Mouse (Mus musculus) kidney, postnatal 10 days (tissue): ENCODE measurements around the gene Cuzd1.

Experiments used
- DNase-seq: peaks from one replicate; pipeline ENCODE4 v3.0.0; 2021; ENCODE audit warnings: mixed read lengths

The Cuzd1 gene

GRCm38 (mm10) chr7:131322192-131322591 lies at the start of gene Cuzd1:
TSS of gene Cuzd1 (minus strand) at chr7:131322292.
- no peak for DNase-seq

GRCm38 (mm10) chr7:131371470-131371860 lies 49.4 kb upstream of the Cuzd1 start:
- no peak for DNase-seq

GRCm38 (mm10) chr7:131370648-131371469 lies 48.8 kb upstream of the Cuzd1 start, which contains the start of gene Pstk:
TSS of gene Pstk (plus strand) at chr7:131371141.
- peak; percentile 92 for DNase-seq

- DNase-seq: no peak
These were observed 42.0 kb upstream of the Cuzd1 start for GRCm38 (mm10) chr7:131364131-131364530.

- DNase-seq: peak; percentile 96
These were observed 40.7 kb upstream of the Cuzd1 start, which contains the start of gene 2310057M21Rik for GRCm38 (mm10) chr7:131362615-131363300. TSS of gene 2310057M21Rik (minus strand) at chr7:131362759.

GRCm38 (mm10) chr7:131362269-131362614 lies 40.1 kb upstream of the Cuzd1 start:
- DNase-seq: no peak

- no peak for DNase-seq
These were observed 34.0 kb upstream of the Cuzd1 start for GRCm38 (mm10) chr7:131356105-131356504.

- no peak for DNase-seq
These were observed 23.9 kb upstream of the Cuzd1 start for GRCm38 (mm10) chr7:131345856-131346541.

- no peak for DNase-seq
These were observed 15.5 kb upstream of the Cuzd1 start for GRCm38 (mm10) chr7:131337502-131338068.

GRCm38 (mm10) chr7:131333564-131333963 lies 11.5 kb upstream of the Cuzd1 start, which contains the start of gene Fam24a:
TSS of gene Fam24a (plus strand) at chr7:131333864.
- DNase-seq: no peak

GRCm38 (mm10) chr7:131331688-131332087 lies 9.6 kb upstream of the Cuzd1 start:
- DNase-seq: no peak

- DNase-seq: no peak
These were observed 7.3 kb upstream of the Cuzd1 start, which contains the start of gene Fam24b for GRCm38 (mm10) chr7:131329416-131329815. TSS of gene Fam24b (minus strand) at chr7:131329516.

GRCm38 (mm10) chr7:131327054-131327453 lies 5.0 kb upstream of the Cuzd1 start:
- no peak for DNase-seq

- no peak for DNase-seq
These were observed 3.8 kb downstream of the Cuzd1 start for GRCm38 (mm10) chr7:131318340-131318739.

- DNase-seq: no peak
These were observed 4.5 kb downstream of the Cuzd1 start for GRCm38 (mm10) chr7:131317587-131317986.

GRCm38 (mm10) chr7:131314493-131314892 lies 7.6 kb downstream of the Cuzd1 start:
- no peak for DNase-seq

GRCm38 (mm10) chr7:131306733-131307132 lies 15.4 kb downstream of the Cuzd1 start:
- DNase-seq: no peak

GRCm38 (mm10) chr7:131303340-131303739 lies 18.8 kb downstream of the Cuzd1 start:
- DNase-seq: no peak

- peak; percentile 14 for DNase-seq
These were observed 24.9 kb downstream of the Cuzd1 start for GRCm38 (mm10) chr7:131297151-131297550.

- no peak for DNase-seq
These were observed 56.2 kb downstream of the Cuzd1 start for GRCm38 (mm10) chr7:131265851-131266250.

GRCm38 (mm10) chr7:131264251-131264650 lies 57.8 kb downstream of the Cuzd1 start:
- no peak for DNase-seq

- no peak for DNase-seq
These were observed 61.1 kb downstream of the Cuzd1 start for GRCm38 (mm10) chr7:131260946-131261345.
